Mouse (Mus musculus) CH12.LX (cell line): ENCODE data around the gene Cs. TPM values are rescaled to one million over a fixed set of nuclear protein-coding genes. Genes with fewer than 3 reads are reported as not detected.

Source experiments
- DNase-seq: peaks from one replicate; pipeline ENCODE4 v3.0.0-alpha.2; 2013; ENCODE audit errors: extremely low read depth
- H3K27ac ChIP-seq: 2 replicates; pipeline ENCODE4 v1.5.1; 2012; ENCODE audit warnings: low read depth, mild to moderate bottlenecking, control low read depth, moderate library complexity; ENCODE audit not compliant: insufficient read depth
- H3K27me3 ChIP-seq: replicated peaks from 2 replicates; pipeline ENCODE3; 2012; ENCODE audit warnings: inconsistent platforms
- H3K36me3 ChIP-seq, 2 experiments: replicated peaks in 1 of 2; 2 replicates each; pipeline versions ENCODE3 to v1.6.1; 2012; ENCODE audit warnings: inconsistent platforms in 1 of 2, low read length in 1 of 2, mild to moderate bottlenecking in 1 of 2, mixed read lengths in 1 of 2, moderate library complexity in 1 of 2; ENCODE audit not compliant: control insufficient read depth in 1 of 2, insufficient read depth in 1 of 2
- H3K4me1 ChIP-seq, 2 experiments: 2 replicates each; pipeline ENCODE4 v1.6.1; 2012; ENCODE audit warnings: inconsistent platforms in 1 of 2, moderate library complexity in 1 of 2; ENCODE audit not compliant: insufficient read depth in 2 of 2, control insufficient read depth in 1 of 2
- H3K4me2 ChIP-seq: 2 replicates; pipeline ENCODE4 v1.6.1; 2012; ENCODE audit warnings: low read depth, mild to moderate bottlenecking, control low read depth; ENCODE audit not compliant: poor library complexity, insufficient read depth, severe bottlenecking
- H3K4me3 ChIP-seq, 3 experiments: fragments of 150-350 bp in 1 of 3; sonication (generic) in 1 of 3; replicated peaks in 1 of 3; 2 replicates each; pipeline versions ENCODE3 to v1.5.1; 2011 to 2012; ENCODE audit warnings: low read depth in 2 of 3, low read length in 2 of 3, mild to moderate bottlenecking in 2 of 3, moderate library complexity in 2 of 3, control low read depth in 1 of 3, improper control_type of control experiment in 1 of 3, inconsistent platforms in 1 of 3, mixed read lengths in 1 of 3; ENCODE audit not compliant: poor library complexity in 1 of 3
- H3K79me2 ChIP-seq: replicated peaks from 2 replicates; pipeline ENCODE4 v1.6.1; 2012; ENCODE audit warnings: mild to moderate bottlenecking, moderate library complexity; ENCODE audit not compliant: control insufficient read depth, poor library complexity, insufficient read depth, severe bottlenecking; ENCODE audit errors: extremely low read depth
- H3K9ac ChIP-seq: 2 replicates; pipeline ENCODE4 v1.6.1; 2012; ENCODE audit warnings: low read depth, mild to moderate bottlenecking, control low read depth, moderate library complexity; ENCODE audit not compliant: insufficient read depth
- H3K9me3 ChIP-seq: replicated peaks from 2 replicates; pipeline ENCODE3; 2012; ENCODE audit warnings: low read length, inconsistent platforms, mixed read lengths
- CHD2 ChIP-seq: IDR thresholded peaks from 2 replicates; pipeline ENCODE4 v1.6.1; 2011; ENCODE audit warnings: low read length, improper control_type of control experiment
- CTCF ChIP-seq, 2 experiments: IDR thresholded peaks in 1 of 2; conservative IDR thresholded peaks in 1 of 2; 2 replicates each; pipeline ENCODE4 v1.5.1; 2011 to 2012; ENCODE audit warnings: low read depth in 2 of 2, low read length in 2 of 2, improper control_type of control experiment in 1 of 2, inconsistent platforms in 1 of 2, mild to moderate bottlenecking in 1 of 2, moderate library complexity in 1 of 2
- E2F4 ChIP-seq: IDR thresholded peaks from 2 replicates; pipeline ENCODE4 v1.6.1; 2011; ENCODE audit warnings: low read depth, low read length, improper control_type of control experiment; ENCODE audit not compliant: insufficient replicate concordance
- EP300 ChIP-seq: IDR thresholded peaks from 2 replicates; pipeline ENCODE4 v1.6.1; 2011; ENCODE audit warnings: low read length, improper control_type of control experiment
- HCFC1 ChIP-seq: IDR thresholded peaks from 2 replicates; pipeline ENCODE4 v1.6.1; 2012; ENCODE audit warnings: low read depth, mild to moderate bottlenecking, inconsistent platforms, low read length, improper control_type of control experiment
- IRF4 ChIP-seq: IDR thresholded peaks from 2 replicates; pipeline ENCODE4 v1.6.1; 2014; ENCODE audit warnings: low read depth, mild to moderate bottlenecking, inconsistent platforms, low read length, improper control_type of control experiment
- JUN ChIP-seq: IDR thresholded peaks from 2 replicates; pipeline ENCODE4 v1.6.1; 2011; ENCODE audit warnings: low read depth, mild to moderate bottlenecking, low read length, improper control_type of control experiment, moderate library complexity; ENCODE audit not compliant: insufficient read depth
- JUND ChIP-seq: conservative IDR thresholded peaks from 2 replicates; pipeline ENCODE4 v1.6.1; 2011; ENCODE audit warnings: low read depth, low read length, improper control_type of control experiment
- MAFK ChIP-seq: IDR thresholded peaks from 2 replicates; pipeline ENCODE4 v1.6.1; 2011; ENCODE audit warnings: low read length, improper control_type of control experiment; ENCODE audit not compliant: insufficient replicate concordance
- MAZ ChIP-seq: IDR thresholded peaks from 2 replicates; pipeline ENCODE4 v1.6.1; 2012; ENCODE audit warnings: low read depth, mild to moderate bottlenecking, inconsistent platforms, low read length, improper control_type of control experiment, moderate library complexity
- MEF2A ChIP-seq: IDR thresholded peaks from 2 replicates; pipeline ENCODE4 v1.6.1; 2014; ENCODE audit warnings: low read depth, mild to moderate bottlenecking, inconsistent platforms, low read length, improper control_type of control experiment, borderline replicate concordance
- MXI1 ChIP-seq: IDR thresholded peaks from 2 replicates; pipeline ENCODE4 v1.6.1; 2011; ENCODE audit warnings: mild to moderate bottlenecking, low read depth, low read length, improper control_type of control experiment
- NELFE ChIP-seq: IDR thresholded peaks from 2 replicates; pipeline ENCODE4 v1.6.1; 2011; ENCODE audit warnings: low read depth, low read length, improper control_type of control experiment
- NRF1 ChIP-seq: IDR thresholded peaks from 2 replicates; pipeline ENCODE4 v1.6.1; 2014; ENCODE audit warnings: low read depth, mild to moderate bottlenecking, inconsistent platforms, low read length, improper control_type of control experiment, moderate library complexity
- PAX5 ChIP-seq: IDR thresholded peaks from 2 replicates; pipeline ENCODE4 v1.6.1; 2012; ENCODE audit warnings: low read length, inconsistent platforms, mixed read lengths
- POLR2A ChIP-seq: IDR thresholded peaks from 2 replicates; pipeline ENCODE4 v1.6.1; 2011; ENCODE audit warnings: low read depth, mild to moderate bottlenecking, improper control_type of control experiment, low read length
- RAD21 ChIP-seq: IDR thresholded peaks from 2 replicates; pipeline ENCODE4 v1.6.1; 2011; ENCODE audit warnings: low read depth, mild to moderate bottlenecking, low read length, improper control_type of control experiment, moderate library complexity
- RCOR1 ChIP-seq: conservative IDR thresholded peaks from 2 replicates; pipeline ENCODE4 v1.6.1; 2012; ENCODE audit warnings: low read depth, mild to moderate bottlenecking, inconsistent platforms, low read length, improper control_type of control experiment
- SMC3 ChIP-seq: IDR thresholded peaks from 2 replicates; pipeline ENCODE4 v1.6.1; 2011; ENCODE audit warnings: low read depth, low read length, improper control_type of control experiment
- TBP ChIP-seq: conservative IDR thresholded peaks from 2 replicates; pipeline ENCODE4 v1.6.1; 2011; ENCODE audit warnings: low read depth, low read length, improper control_type of control experiment
- TCF12 ChIP-seq: IDR thresholded peaks from 2 replicates; pipeline ENCODE4 v1.6.1; 2014; ENCODE audit warnings: low read depth, mild to moderate bottlenecking, inconsistent platforms, low read length, improper control_type of control experiment
- UBTF ChIP-seq: IDR thresholded peaks from 2 replicates; pipeline ENCODE4 v1.6.1; 2012; ENCODE audit warnings: low read depth, mild to moderate bottlenecking, inconsistent platforms, low read length, improper control_type of control experiment, moderate library complexity
- USF2 ChIP-seq: conservative IDR thresholded peaks from 2 replicates; pipeline ENCODE4 v1.6.1; 2011; ENCODE audit warnings: low read depth, low read length, improper control_type of control experiment
- ZC3H11A ChIP-seq: IDR thresholded peaks from 2 replicates; pipeline ENCODE4 v1.6.1; 2012; ENCODE audit warnings: low read depth, mild to moderate bottlenecking, inconsistent platforms, low read length, improper control_type of control experiment
- ZKSCAN1 ChIP-seq: IDR thresholded peaks from 2 replicates; pipeline ENCODE4 v1.6.1; 2012; ENCODE audit warnings: low read depth, inconsistent platforms, low read length, improper control_type of control experiment, borderline replicate concordance
- ZMIZ1 ChIP-seq: IDR thresholded peaks from 2 replicates; pipeline ENCODE4 v1.6.1; 2012; ENCODE audit warnings: low read depth, mild to moderate bottlenecking, inconsistent platforms, low read length, improper control_type of control experiment
- ZNF384 ChIP-seq: IDR thresholded peaks from 2 replicates; pipeline ENCODE4 v1.6.1; 2012; ENCODE audit warnings: low read depth, low read length, improper control_type of control experiment, inconsistent platforms
- dilution Hi-C: fragments of 300-500 bp; cut with MboI; formaldehyde crosslinking; loops from 2 replicates; pipeline ENCODE4 v1.14.3; 2020; ENCODE audit warnings: low sequenced_read_pairs; ENCODE audit not compliant: extremely low pct_unique_long_range_greater_than_20kb, extremely low pct_ligation_motif_present
- in situ Hi-C: fragments of 300-500 bp; cut with MboI; formaldehyde crosslinking; loops from 3 replicates; pipeline ENCODE4 v1.14.3; 2019; ENCODE audit warnings: low sequenced_read_pairs, low pct_ligation_motif_present, low pct_unique_long_range_greater_than_20kb, mixed read lengths
- polyA plus RNA-seq: library from polyadenylated mRNA; unstranded; fragments of >175 nt; gene quantifications from 2 replicates; pipeline ENCODE4 v1.2.1, GENCODE M21; 2012; ENCODE audit warnings: low read depth; ENCODE audit not compliant: insufficient read length
- total RNA-seq, 2 experiments: library from RNA; depleted of rRNA; stranded (reverse); fragments of 300-350 nt in 1 of 2; fragments of >200 nt in 1 of 2; gene quantifications; 2 replicates each; pipeline ENCODE4 v1.2.3; 2012 to 2014

Cs gene
- total and polyA plus RNA-seq, 3 experiments: 131 to 240 (median 145) TPM

- no peaks in the 10 kb centered on the region for H3K9me3 ChIP-seq
- TF ChIP-seq SMC3 (peak; percentile 38), ZC3H11A (no peak), NRF1 (no peak), CTCF (conservative IDR thresholded peaks at IDR 0.05 in 1 of 2, IDR thresholded peaks at IDR 0.05 in 1 of 2; ENCODE audit: low read depth in 2 of 2, low read length in 2 of 2) (peak; percentile 41 to 65; a peak in 2 of 4 replicates), RAD21 (peak; percentile 32)
- no peak overlapping the region for H3K9ac ChIP-seq
- peaks cover 69 to 83% of the 10 kb centered on the region in 2 experiments for H3K36me3 ChIP-seq
- no peaks in the 10 kb centered on the region for H3K27me3 ChIP-seq
- H3K27ac ChIP-seq: no peak overlapping the region
- in situ Hi-C loops (no loop called here), dilution Hi-C loops (no loop called here)
- DNase-seq: peak; percentile 66
- peaks cover 0 to 5% of the 10 kb centered on the region in 2 experiments; a peak in 1 of 4 replicates for H3K4me1 ChIP-seq
- H3K4me2 ChIP-seq: no peak overlapping the region
- H3K4me3 ChIP-seq: no peak overlapping the region
- no peaks in the 10 kb centered on the region; the same call in none of the 2 replicates for H3K79me2 ChIP-seq
Observed at GRCm38 (mm10) chr10:128358796-128359195, 21.3 kb downstream of the Cs start.

GRCm38 (mm10) chr10:128359226-128359625 is 21.7 kb downstream of the Cs start:
- dilution Hi-C loops: no loop called here
- in situ Hi-C loops: no loop called here

GRCm38 (mm10) chr10:128361836-128362235 is 24.3 kb downstream of the Cs start:
- no peaks in the 10 kb centered on the region; the same call in 1 of the 2 replicates for H3K79me2 ChIP-seq
- H3K9me3 ChIP-seq: no peaks in the 10 kb centered on the region
- peaks cover 61 to 87% of the 10 kb centered on the region in 2 experiments for H3K36me3 ChIP-seq
- no peak overlapping the region for H3K4me3 ChIP-seq
- no peak for DNase-seq
- H3K27me3 ChIP-seq: no peaks in the 10 kb centered on the region
- no peak overlapping the region for H3K4me2 ChIP-seq
- in situ Hi-C loops (no loop called here), dilution Hi-C loops (no loop called here)
- no peak overlapping the region for H3K9ac ChIP-seq
- no peak overlapping the region for H3K27ac ChIP-seq
- H3K4me1 ChIP-seq: peaks cover 0 to 5% of the 10 kb centered on the region in 2 experiments; a peak in 1 of 4 replicates
- TF ChIP-seq RCOR1 (no peak), ZMIZ1 (no peak), IRF4 (no peak), JUN (no peak), UBTF (no peak), ZNF384 (no peak), POLR2A (no peak), NELFE (no peak), CHD2 (no peak), ZKSCAN1 (no peak), E2F4 (no peak), EP300 (no peak), MAFK (no peak), USF2 (no peak), MXI1 (no peak), HCFC1 (no peak), JUND (no peak)

More at GRCm38 (mm10) chr10:128359226-128359625, 21.7 kb downstream of the Cs start:
- TF ChIP-seq TCF12 (no peak), MEF2A (no peak), USF2 (no peak), RAD21 (no peak), HCFC1 (no peak), MAZ (no peak), RCOR1 (no peak), NRF1 (no peak), PAX5 (no peak), SMC3 (no peak), TBP (no peak), ZC3H11A (no peak), ZMIZ1 (no peak), EP300 (no peak)
- TF ChIP-seq, all 38 proteins: peak for 0
- DNase-seq: no peak
- no peak overlapping the region for H3K9ac ChIP-seq
- no peaks in the 10 kb centered on the region for H3K27me3 ChIP-seq
- no peaks in the 10 kb centered on the region for H3K9me3 ChIP-seq
- no peak overlapping the region for H3K27ac ChIP-seq
- H3K79me2 ChIP-seq: no peaks in the 10 kb centered on the region; the same call in none of the 2 replicates
- H3K36me3 ChIP-seq: peaks cover 66 to 80% of the 10 kb centered on the region in 2 experiments
- H3K4me3 ChIP-seq: no peak overlapping the region
- no peak overlapping the region for H3K4me2 ChIP-seq
- peaks cover 0 to 5% of the 10 kb centered on the region in 2 experiments; a peak in 1 of 4 replicates for H3K4me1 ChIP-seq
